In genomic region chr13:104048835-104049234, GRCm38 (mm10) we compare ENCODE assay signal across 8 mouse cellular contexts.
DNase-seq lines count a peak whose midpoint lies in the region; ATAC-seq and TF ChIP-seq lines count a peak whose summit lies in the region.

No protein-coding gene starts in this region.

- WGBS in hindbrain, embryonic 14.5 days, result 83% methylated on average over 3 of the region's 3 CpGs
- WGBS in hindbrain, embryonic 13.5 days, result 76% methylated on average over 3 of the region's 3 CpGs

- no peak overlapping the region for H3K4me3 ChIP-seq in hindbrain, embryonic 14.5 days (replicated peaks; ENCODE audit: low read length)
- no peak overlapping the region for H3K4me3 ChIP-seq in hindbrain, embryonic 13.5 days

- H3K9me3 ChIP-seq in hindbrain, embryonic 14.5 days (ENCODE audit: control insufficient read depth, low read length), result no peaks in the 10 kb centered on the region
- H3K9me3 ChIP-seq in hindbrain, embryonic 13.5 days, result no peaks in the 10 kb centered on the region

- no peak overlapping the region for H3K4me2 ChIP-seq in hindbrain, embryonic 14.5 days (replicated peaks)
- no peak overlapping the region for H3K4me2 ChIP-seq in hindbrain, embryonic 13.5 days

- POLR2A ChIA-PET in Patski (lab: Charles Lee), result no interaction called here

- no peaks in the 10 kb centered on the region for H3K4me1 ChIP-seq in hindbrain, embryonic 14.5 days (replicated peaks; ENCODE audit: control insufficient read depth, insufficient read depth, low read length)
- no peaks in the 10 kb centered on the region for H3K4me1 ChIP-seq in hindbrain, embryonic 13.5 days (replicated peaks)

- in situ Hi-C loops in Patski (cut with MboI; ENCODE audit: low pct_unique_long_range_greater_than_20kb), result loop anchor here (10.0 kb wide), 2 partner anchors 134 to 214 kb away; no protein-coding TSS in a partner anchor

- no peak overlapping the region for H3K9ac ChIP-seq in hindbrain, embryonic 14.5 days
- H3K9ac ChIP-seq in hindbrain, embryonic 13.5 days, result no peak overlapping the region

- no peaks in the 10 kb centered on the region for H3K27me3 ChIP-seq in hindbrain, embryonic 14.5 days (ENCODE audit: control insufficient read depth, insufficient read depth, low read length)
- H3K27me3 ChIP-seq in hindbrain, embryonic 13.5 days, result no peaks in the 10 kb centered on the region
- no peaks in the 10 kb centered on the region for H3K27me3 ChIP-seq in Patski

- CTCF ChIA-PET in Patski (lab: Charles Lee), result interaction anchor here (0.7 to 1.3 kb wide), 4 partner anchors 8 to 220 kb away, joined by 3 read pairs; no protein-coding TSS in a partner anchor

- H3K36me3 ChIP-seq in hindbrain, embryonic 14.5 days (replicated peaks; ENCODE audit: control insufficient read depth, insufficient read depth), result peaks cover 46% of the 10 kb centered on the region
- H3K36me3 ChIP-seq in hindbrain, embryonic 13.5 days, result peaks cover 38% of the 10 kb centered on the region

- ATAC-seq in hindbrain, embryonic 14.5 days (ENCODE audit: low FRiP score), result peak; percentile 17; the same call in 1 of the 2 replicates
- ATAC-seq in hindbrain, embryonic 13.5 days (ENCODE audit: low FRiP score), result no peak; the same call in 1 of the 2 replicates
- no peak for ATAC-seq in Patski

- peak; percentile 54 for TF ChIP-seq CTCF in Patski (IDR thresholded peaks at IDR 0.05)

- H3K27ac ChIP-seq in hindbrain, embryonic 14.5 days, result no peak overlapping the region
- H3K27ac ChIP-seq in hindbrain, embryonic 13.5 days, result no peak overlapping the region

- peak; percentile 73 for DNase-seq in hindbrain, embryonic 14.5 days (ENCODE audit: low spot score)
- DNase-seq in Patski (ENCODE audit: low read depth, low spot score), result no peak
- DNase-seq in heart, postnatal 4 days, result peak; percentile 56
- DNase-seq in lung, postnatal 36 days, result peak; percentile 80
- no peak for DNase-seq in natural killer cell, adult 2 months (ENCODE audit: low spot score in 2 of 2)
- DNase-seq in gastrocnemius, postnatal 10 days, result no peak
- DNase-seq in urinary bladder, adult 2 months (ENCODE audit: low spot score), result no peak

Comparison
In these comparisons a context has a peak if more than half of its experiments do, and no peak if none do; other contexts are left out.
1. DNase-seq: peak in hindbrain, embryonic 14.5 days (single experiment), heart, postnatal 4 days (single experiment) and lung, postnatal 36 days (single experiment); none in Patski (single experiment), natural killer cell, adult 2 months (0 of 2), gastrocnemius, postnatal 10 days (single experiment) and urinary bladder, adult 2 months (single experiment).